Mouse (Mus musculus) stomach, postnatal 0 days (tissue): Measurements from ENCODE around the gene Osmr.

Experiments used
- CTCF ChIP-seq: IDR thresholded peaks from 2 replicates; pipeline ENCODE4 v1.5.1; 2016; ENCODE audit warnings: antibody characterized with exemption, low read depth, mild to moderate bottlenecking, moderate library complexity
- EP300 ChIP-seq: optimal IDR thresholded peaks from 2 replicates; pipeline ENCODE3; 2016; ENCODE audit warnings: antibody characterized with exemption

DNA sequence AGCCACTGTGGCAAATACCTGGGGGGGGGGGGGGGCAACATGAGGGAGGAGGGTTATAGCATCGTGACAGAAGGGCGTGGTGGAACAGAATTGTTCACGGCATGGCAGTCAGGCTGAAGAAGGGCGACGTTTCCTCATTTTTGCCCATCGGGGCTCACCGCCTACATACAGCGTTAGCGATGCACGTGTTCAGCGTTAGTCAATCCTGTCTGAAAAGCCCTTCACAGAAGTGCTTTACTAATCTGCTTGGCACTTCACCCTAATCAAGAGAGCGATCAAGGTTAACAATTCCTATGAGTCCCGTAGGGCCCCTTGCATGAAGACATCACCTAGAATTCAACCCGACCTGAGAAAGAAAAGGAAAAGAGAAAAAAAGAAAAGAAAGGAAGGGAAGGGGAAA lies 34.3 kb upstream of the Osmr start:
- TF ChIP-seq CTCF (no peak), EP300 (no peak)
